Comparison of ENCODE assay signal across 10 mouse cellular contexts in the genomic region with DNA sequence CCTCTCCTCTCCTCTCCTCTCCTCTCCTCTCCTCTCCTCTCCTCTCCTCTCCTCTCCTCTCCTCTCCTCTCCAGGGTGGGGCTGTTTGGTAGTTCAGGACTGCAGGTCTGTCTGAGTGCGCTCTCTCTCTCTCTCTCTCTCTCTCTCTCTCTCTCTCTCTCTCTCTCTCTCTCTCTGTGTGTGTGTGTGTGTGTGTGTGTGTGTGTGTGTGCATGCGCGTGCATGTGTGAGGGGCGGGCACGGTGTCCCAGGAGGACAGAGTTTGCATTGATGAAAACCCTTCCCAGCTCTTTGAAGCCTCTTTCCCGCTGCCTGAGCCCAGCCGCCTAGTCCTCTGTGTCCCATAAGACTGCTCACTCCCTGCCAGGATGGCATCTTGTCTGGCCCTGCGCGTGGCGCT. TPM values are rescaled to one million over a fixed set of nuclear protein-coding genes. Genes with fewer than 3 reads are reported as not detected.
"Had no signal": no experiment of that assay in that cellular context is flagged by ENCODE, and none has a peak within 500 bp of the region (broad histone marks: within the 10 kb centered on the region; RNA-seq: fewer than 3 reads in every experiment).

A gene (plus strand): TSS at position 301 of the 400 bp plus-strand sequence.

RNA-seq across cellular contexts. Expression of the gene that starts here (rescaled TPM):
- total RNA-seq: megakaryocyte progenitor cell, adult 5-6 weeks had no signal
- polyA plus RNA-seq: lung, embryonic 15.5 days; lung, postnatal 0 days; macrophage; midbrain, embryonic 11.5 days; midbrain, embryonic 13.5 days; myocyte; neural tube, embryonic 11.5 days; small intestine, adult 2 months; stomach, embryonic 16.5 days had no signal
